Mouse (Mus musculus): ENCODE data around the gene Ttc28.

The Ttc28 gene

GRCm38 (mm10) chr5:111046841-111047476 lies 167.4 kb downstream of the Ttc28 start:
- DNase-seq (ENCODE audit: low read depth in 2 of 2, low spot score in 2 of 2): no peak

- DNase-seq (ENCODE audit: low read depth in 2 of 2, low spot score in 2 of 2): no peak
These were observed 168.4 kb downstream of the Ttc28 start for GRCm38 (mm10) chr5:111048036-111048435.

- DNase-seq (ENCODE audit: low read depth in 2 of 2, low spot score in 2 of 2): no peak
These were observed 170.0 kb downstream of the Ttc28 start for GRCm38 (mm10) chr5:111049584-111049983.

- DNase-seq (ENCODE audit: low read depth in 2 of 2, low spot score in 2 of 2): no peak
These were observed 170.5 kb downstream of the Ttc28 start for GRCm38 (mm10) chr5:111050135-111050534.

- DNase-seq (ENCODE audit: low read depth in 2 of 2, low spot score in 2 of 2): no peak
These were observed 174.8 kb downstream of the Ttc28 start for GRCm38 (mm10) chr5:111054380-111054779.

- no peak for DNase-seq (ENCODE audit: low read depth in 2 of 2, low spot score in 2 of 2)
These were observed 175.3 kb downstream of the Ttc28 start for GRCm38 (mm10) chr5:111054848-111055428.

- DNase-seq (ENCODE audit: low read depth in 2 of 2, low spot score in 2 of 2): peak in 1 of 2 experiments; percentile 7
These were observed 175.9 kb downstream of the Ttc28 start for GRCm38 (mm10) chr5:111055507-111055906.

GRCm38 (mm10) chr5:111057084-111057483 lies 177.5 kb downstream of the Ttc28 start:
- peak; percentile 29 to 31 for DNase-seq (ENCODE audit: low read depth in 2 of 2, low spot score in 2 of 2)

GRCm38 (mm10) chr5:111058401-111059139 lies 179.0 kb downstream of the Ttc28 start:
- DNase-seq (ENCODE audit: low read depth in 2 of 2, low spot score in 2 of 2): peak; percentile 31 to 38

- peak; percentile 48 to 66 for DNase-seq (ENCODE audit: low read depth in 2 of 2, low spot score in 2 of 2)
These were observed 179.7 kb downstream of the Ttc28 start for GRCm38 (mm10) chr5:111059140-111059921.

- DNase-seq (ENCODE audit: low read depth in 2 of 2, low spot score in 2 of 2): no peak
These were observed 180.7 kb downstream of the Ttc28 start for GRCm38 (mm10) chr5:111060246-111060745.

- DNase-seq (ENCODE audit: low read depth in 2 of 2, low spot score in 2 of 2): no peak
These were observed 183.6 kb downstream of the Ttc28 start for GRCm38 (mm10) chr5:111063155-111063554.

- no peak for DNase-seq (ENCODE audit: low read depth in 2 of 2, low spot score in 2 of 2)
These were observed 184.4 kb downstream of the Ttc28 start for GRCm38 (mm10) chr5:111063991-111064390.

- no peak for DNase-seq (ENCODE audit: low read depth in 2 of 2, low spot score in 2 of 2)
These were observed 186.2 kb downstream of the Ttc28 start for GRCm38 (mm10) chr5:111065770-111066169.

- no peak for DNase-seq (ENCODE audit: low read depth in 2 of 2, low spot score in 2 of 2)
These were observed 189.9 kb downstream of the Ttc28 start for GRCm38 (mm10) chr5:111069503-111069902.

- DNase-seq (ENCODE audit: low read depth in 2 of 2, low spot score in 2 of 2): no peak
These were observed 190.3 kb downstream of the Ttc28 start for GRCm38 (mm10) chr5:111069931-111070330.

GRCm38 (mm10) chr5:111070361-111070760 lies 190.8 kb downstream of the Ttc28 start:
- DNase-seq (ENCODE audit: low read depth in 2 of 2, low spot score in 2 of 2): no peak

GRCm38 (mm10) chr5:111073316-111073736 lies 193.7 kb downstream of the Ttc28 start:
- DNase-seq (ENCODE audit: low read depth in 2 of 2, low spot score in 2 of 2): no peak

GRCm38 (mm10) chr5:111074050-111074449 lies 194.4 kb downstream of the Ttc28 start:
- DNase-seq (ENCODE audit: low read depth in 2 of 2, low spot score in 2 of 2): no peak

- DNase-seq (ENCODE audit: low read depth in 2 of 2, low spot score in 2 of 2): no peak
These were observed 196.2 kb downstream of the Ttc28 start for GRCm38 (mm10) chr5:111075841-111076240.

GRCm38 (mm10) chr5:111077261-111077660 lies 197.7 kb downstream of the Ttc28 start:
- DNase-seq (ENCODE audit: low read depth in 2 of 2, low spot score in 2 of 2): no peak

Data from CD8-positive naive resting alpha-beta T cell, adult 2 months (primary cell).